24 mouse cellular contexts compared by ENCODE assay signal in genomic region chr2:154720315-154720714, GRCm38 (mm10). TPM values are rescaled to one million over a fixed set of nuclear protein-coding genes. Genes with fewer than 3 reads are reported as not detected.
DNase-seq lines count a peak whose midpoint lies in the region; TF ChIP-seq lines count a peak whose summit lies in the region.
"Had no signal": no experiment of that assay in that cellular context is flagged by ENCODE, and none has a peak within 500 bp of the region (broad histone marks: within the 10 kb centered on the region; RNA-seq: fewer than 3 reads in every experiment).

No protein-coding gene starts in this region.

- no peaks in the 10 kb centered on the region for H3K79me2 ChIP-seq in CH12.LX (replicated peaks; ENCODE audit: control insufficient read depth, extremely low read depth, insufficient read depth, poor library complexity, severe bottlenecking)
- H3K79me2 ChIP-seq in MEL (ENCODE audit: control insufficient read depth, insufficient read depth, low read length, poor library complexity) = no peaks in the 10 kb centered on the region

- no peak overlapping the region for H3K4me3 ChIP-seq in CH12.LX (replicated peaks in 1 of 3; ENCODE audit: low read depth in 2 of 3, low read length in 2 of 3, poor library complexity in 1 of 3)
- H3K4me3 ChIP-seq in MEL (ENCODE audit: control insufficient read depth in 1 of 2, insufficient read depth in 1 of 2, low read depth in 2 of 2, low read length in 2 of 2) = no peak overlapping the region

- no peak overlapping the region for H3K27ac ChIP-seq in CH12.LX (ENCODE audit: insufficient read depth, low read depth)
- H3K27ac ChIP-seq in MEL (ENCODE audit: control insufficient read depth, low read depth, low read length) = no peak overlapping the region

- H3K4me2 ChIP-seq in CH12.LX (ENCODE audit: insufficient read depth, low read depth, poor library complexity, severe bottlenecking) = no peak overlapping the region

- DNase-seq in CH12.LX (ENCODE audit: extremely low read depth) = no peak
- no peak for DNase-seq in MEL (ENCODE audit: low read depth, low spot score)
- DNase-seq in adrenal gland, adult 18-20 months (ENCODE audit: low spot score in 2 of 2) = no peak
- DNase-seq in natural killer cell, adult 2 months (ENCODE audit: low spot score in 2 of 2) = no peak
- DNase-seq: adrenal gland, adult 2 months; adrenal gland, adult 8-10 months; adrenal gland, postnatal 10 days; adrenal gland, postnatal 14 days; adrenal gland, postnatal 25 days; adrenal gland, postnatal 36 days; B cell, adult 2 months; cerebellum, adult 11 months; cerebellum, adult 11-12 months; cerebellum, adult 18-20 months; cerebellum, adult 2 months; cerebellum, adult 8-10 months; cerebellum, adult 9-10 months had no signal

- TF ChIP-seq CTCF in CH12.LX (conservative IDR thresholded peaks at IDR 0.05 in 1 of 2, IDR thresholded peaks at IDR 0.05 in 1 of 2; ENCODE audit: low read depth in 2 of 2, low read length in 2 of 2) = no peak
- no peak for TF ChIP-seq CTCF in MEL (IDR thresholded peaks at IDR 0.05 in 2 of 3, conservative IDR thresholded peaks at IDR 0.05 in 1 of 3; ENCODE audit: control insufficient read depth in 1 of 3, insufficient read depth in 1 of 3, low read depth in 2 of 3, low read length in 3 of 3, poor library complexity in 1 of 3, severe bottlenecking in 1 of 3)

- H3K9me3 ChIP-seq in CH12.LX (replicated peaks; ENCODE audit: low read length) (no peaks in the 10 kb centered on the region), MEL (replicated peaks; ENCODE audit: insufficient read depth, low read length) (no peaks in the 10 kb centered on the region)
- H3K9me3 ChIP-seq: G1E had no signal

- peaks cover 0 to 23% of the 10 kb centered on the region in 2 experiments; a peak in 2 of 4 replicates for H3K4me1 ChIP-seq in CH12.LX (ENCODE audit: control insufficient read depth in 1 of 2, insufficient read depth in 2 of 2)
- H3K4me1 ChIP-seq in MEL (ENCODE audit: control insufficient read depth in 1 of 2, insufficient read depth in 2 of 2, low read length in 2 of 2) = no peaks in the 10 kb centered on the region

- H3K36me3 ChIP-seq in CH12.LX (replicated peaks in 1 of 2; ENCODE audit: control insufficient read depth in 1 of 2, insufficient read depth in 1 of 2, low read length in 1 of 2) (no peaks in the 10 kb centered on the region), MEL (ENCODE audit: control insufficient read depth in 1 of 2, insufficient read depth in 2 of 2, low read length in 2 of 2) (no peaks in the 10 kb centered on the region)
- H3K36me3 ChIP-seq: G1E had no signal

- TF ChIP-seq EP300 in CH12.LX (IDR thresholded peaks at IDR 0.05; ENCODE audit: low read length) = peak; percentile 60
- TF ChIP-seq EP300 in MEL (IDR thresholded peaks at IDR 0.05; ENCODE audit: low read depth in 1 of 2, low read length in 2 of 2) = no peak

- H3K27me3 ChIP-seq in CH12.LX (replicated peaks) = peaks cover 2% of the 10 kb centered on the region
- peaks cover 10 to 15% of the 10 kb centered on the region in 2 experiments for H3K27me3 ChIP-seq in MEL (ENCODE audit: control insufficient read depth in 1 of 2, insufficient read depth in 2 of 2, low read length in 2 of 2)
- H3K27me3 ChIP-seq: Patski had no signal

- no peak overlapping the region for H3K9ac ChIP-seq in CH12.LX (ENCODE audit: insufficient read depth, low read depth)
- H3K9ac ChIP-seq in MEL (ENCODE audit: control insufficient read depth, low read depth, low read length, poor library complexity, severe bottlenecking) = no peak overlapping the region

- in situ Hi-C loops in CH12.LX (cut with MboI; ENCODE audit: low pct_ligation_motif_present, low pct_unique_long_range_greater_than_20kb, low sequenced_read_pairs) = loop anchor here (5.0 kb wide), 1 partner anchor 37 kb away; no protein-coding TSS in a partner anchor

- dilution Hi-C loops in CH12.LX (cut with MboI; ENCODE audit: extremely low pct_ligation_motif_present, extremely low pct_unique_long_range_greater_than_20kb, low sequenced_read_pairs) = no loop called here

- TF ChIP-seq RAD21 in CH12.LX (IDR thresholded peaks at IDR 0.05; ENCODE audit: low read depth, low read length) (no peak), MEL (IDR thresholded peaks at IDR 0.05; ENCODE audit: low read depth, low read length) (no peak)

- TF ChIP-seq POLR2A in CH12.LX (IDR thresholded peaks at IDR 0.05; ENCODE audit: low read depth, low read length) = no peak
- no peak for TF ChIP-seq POLR2A in MEL (IDR thresholded peaks at IDR 0.05; ENCODE audit: control insufficient read depth in 1 of 2, insufficient read depth in 1 of 2, low read depth in 1 of 2, low read length in 2 of 2, poor library complexity in 1 of 2)

TF ChIP-seq in CH12.LX, 34 proteins besides CTCF, POLR2A, EP300 and RAD21:
- TF ChIP-seq NELFE (IDR thresholded peaks at IDR 0.05; ENCODE audit: low read depth, low read length) (no peak), ZNF384 (IDR thresholded peaks at IDR 0.05; ENCODE audit: low read depth, low read length) (peak; percentile 90), ETS1 (conservative IDR thresholded peaks at IDR 0.05; ENCODE audit: low read depth, low read length) (no peak), E2F4 (IDR thresholded peaks at IDR 0.05; ENCODE audit: insufficient replicate concordance, low read depth, low read length) (no peak), IRF4 (IDR thresholded peaks at IDR 0.05; ENCODE audit: low read depth, low read length) (0 out of 2 replicates have a peak, but pooled peaks have one; percentile 44)

TF ChIP-seq in MEL, 35 proteins besides CTCF, POLR2A, EP300 and RAD21:
- TF ChIP-seq MAX (IDR thresholded peaks at IDR 0.05; ENCODE audit: low read length) (no peak), ZMIZ1 (IDR thresholded peaks at IDR 0.05; ENCODE audit: low read depth, low read length) (no peak), ELF1 (IDR thresholded peaks at IDR 0.05; ENCODE audit: low read depth, low read length) (no peak), SIN3A (IDR thresholded peaks at IDR 0.05; ENCODE audit: low read length) (no peak), HCFC1 (IDR thresholded peaks at IDR 0.05; ENCODE audit: low read depth, low read length) (no peak), ZNF384 (IDR thresholded peaks at IDR 0.05; ENCODE audit: low read depth, low read length) (peak; percentile 70; the same call in 1 of the 2 replicates), MYB (IDR thresholded peaks at IDR 0.05; ENCODE audit: low read depth, low read length) (no peak)

RNA-seq across cellular contexts. Expression of gene Gm14214, which starts 49.5 kb away (rescaled TPM):
- total RNA-seq in CH12.LX (2012; rRNA removed) (not detected in 2 replicates), CH12.LX (2014; rRNA removed) (not detected in 2 replicates), MEL (2012; rRNA removed) (not detected in 2 replicates)
- polyA plus RNA-seq in CH12.LX (2012; ENCODE audit: insufficient read length, low read depth) (0.41 TPM in 1 of 2 replicates, not detected in the other), MEL (2012; ENCODE audit: insufficient read depth in 1 of 2, insufficient read length in 2 of 2, low read depth in 1 of 2, low replicate concordance in 2 of 2, missing spikeins in 1 of 2) (under 1 TPM in 1 of 2 experiments, not detected in 1; 0.17 TPM)
- total RNA-seq in adrenal gland, adult 18-20 months (2021) = not detected
- total RNA-seq: adrenal gland, adult 2 months; adrenal gland, adult 8-10 months; adrenal gland, postnatal 10 days; adrenal gland, postnatal 14 days; adrenal gland, postnatal 25 days; adrenal gland, postnatal 36 days; adrenal gland, postnatal 4 days; ES-E14; G1E had no signal
- polyA plus RNA-seq: adrenal gland, adult 2 months; brain, embryonic 14.5 days; C2C12; CD4-positive, CD25-positive, alpha-beta regulatory T cell, adult 4 months; cerebellum, adult 2 months; G1E; Patski had no signal

Comparison
In these comparisons a context has a peak if more than half of its experiments do, and no peak if none do; other contexts are left out.
1. Of the 35 proteins assayed by ChIP-seq in both MEL and CH12.LX: peak only in MEL: none; only in CH12.LX: EP300; in both: ZNF384; in neither: 33.